Mouse (Mus musculus) limb, embryonic 11.5 days (tissue): Measurements from ENCODE around the gene Srd5a2. TPM values are rescaled to one million over a fixed set of nuclear protein-coding genes. Genes with fewer than 3 reads are reported as not detected.
A peak's percentile ranks its signal among the peaks of the same experiment; 100 is the strongest.
"Not testable (repeated sequence)": the region's sequence is repeated elsewhere in the genome, so short reads cannot be mapped to it uniquely, and the experiment has no call there.

Source experiments
- ATAC-seq: fragments of 200-750 bp; cut with Nextera tagmentation; 2 replicates; pipeline ENCODE4 v1.8.0; 2017; ENCODE audit warnings: low read depth; ENCODE audit not compliant: insufficient number of reproducible peaks, low FRiP score, low TSS enrichment
- DNase-seq: peaks from one replicate; pipeline ENCODE4 v3.0.0-alpha.2; 2015; ENCODE audit warnings: low spot score
- H3K27ac ChIP-seq: fragments of 300-500 bp; sonication (generic); replicated peaks from 2 replicates; pipeline ENCODE4 v1.5.1; 2014; ENCODE audit warnings: low read depth, mild to moderate bottlenecking, low read length
- H3K27me3 ChIP-seq: fragments of 300-500 bp; sonication (generic); 2 replicates; pipeline ENCODE4 v1.6.1; 2014; ENCODE audit warnings: mild to moderate bottlenecking, low read length, mixed read lengths; ENCODE audit not compliant: control insufficient read depth, insufficient read depth
- H3K36me3 ChIP-seq: fragments of 300-500 bp; sonication (generic); 2 replicates; pipeline ENCODE4 v1.6.1; 2014; ENCODE audit warnings: mild to moderate bottlenecking, low read length, moderate library complexity, mixed read lengths; ENCODE audit not compliant: control insufficient read depth, insufficient read depth
- H3K4me1 ChIP-seq: fragments of 300-500 bp; sonication (generic); 2 replicates; pipeline ENCODE4 v1.6.1; 2014; ENCODE audit warnings: low read length, mixed read lengths; ENCODE audit not compliant: control insufficient read depth, insufficient read depth
- H3K4me2 ChIP-seq: fragments of 300-500 bp; sonication (generic); 2 replicates; pipeline ENCODE4 v1.6.1; 2014; ENCODE audit warnings: low read depth, mild to moderate bottlenecking, moderate library complexity; ENCODE audit not compliant: severe bottlenecking
- H3K4me3 ChIP-seq: fragments of 300-500 bp; sonication (generic); 2 replicates; pipeline ENCODE4 v1.5.1; 2014; ENCODE audit warnings: low read depth, low read length
- H3K9ac ChIP-seq: fragments of 300-500 bp; sonication (generic); 2 replicates; pipeline ENCODE4 v1.6.1; 2014; ENCODE audit warnings: mild to moderate bottlenecking, low read length
- H3K9me3 ChIP-seq: fragments of 300-500 bp; sonication (generic); 2 replicates; pipeline ENCODE4 v1.6.1; 2016; ENCODE audit warnings: low read length; ENCODE audit not compliant: control insufficient read depth
- WGBS: fragments of 180-500 bp; shearing (Covaris S2); extraction: QIAGEN DNeasy Blood & Tissue Kit; methylation state at CpG from one replicate; pipeline ENCODE4 v1.1.7; 2014; 5-methylcytosine and 5-hydroxymethylcytosine counted together
- polyA plus RNA-seq: library from polyadenylated mRNA; unstranded; fragments of >200 nt; fragmentation: Nextera tagmentation; extraction: Ambion mirVana; gene quantifications from 2 replicates; pipeline ENCODE4 v1.2.1, GENCODE M21; 2014

Gene Srd5a2
- polyA plus RNA-seq, result 0.51 and 0.52 TPM in 2 replicates

DNA sequence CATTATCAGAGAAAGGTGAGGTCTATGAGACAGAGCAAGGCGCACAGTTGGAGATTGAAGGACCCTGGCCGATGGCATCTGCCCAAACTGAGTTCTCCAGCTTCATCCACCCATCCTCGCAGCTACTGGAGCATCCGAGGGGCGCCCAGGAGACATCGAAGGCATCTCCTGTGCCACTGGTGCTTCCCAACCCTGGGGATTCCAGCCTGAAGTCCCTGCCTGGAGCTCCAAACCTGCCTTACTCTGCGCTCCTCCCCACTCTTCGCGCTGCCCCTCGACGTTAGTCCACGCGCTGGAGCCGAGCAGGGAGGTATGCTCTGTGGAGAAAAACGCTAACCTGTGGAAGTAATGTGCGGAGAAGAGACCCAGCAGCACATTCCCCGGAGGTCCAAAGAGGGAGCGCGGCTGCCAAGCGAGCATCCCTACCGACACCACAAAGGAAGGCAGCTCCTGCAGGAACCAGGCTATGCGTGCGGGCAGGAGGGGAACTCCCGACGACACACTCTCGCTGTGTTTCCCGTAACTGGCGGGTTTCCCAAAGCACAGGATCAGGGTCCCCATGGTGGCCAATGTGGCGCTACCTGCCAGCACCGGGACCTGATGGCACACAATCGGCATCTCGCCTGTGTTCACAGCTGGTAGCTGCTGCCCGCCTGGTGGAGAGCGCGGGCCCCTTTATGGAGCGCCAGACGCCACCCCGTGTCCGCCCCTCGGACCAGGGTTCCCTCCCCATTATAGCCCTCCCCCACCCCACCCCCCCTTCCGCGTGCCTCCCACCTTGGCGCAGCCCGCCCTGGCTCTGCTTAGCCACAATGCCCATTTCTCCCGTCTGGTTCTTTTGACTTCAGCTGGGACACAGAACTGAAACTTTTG lies at the start of gene Srd5a2:
TSS of gene Srd5a2 (minus strand) at position 707 of the 873 bp plus-strand sequence.
- Histone ChIP-seq H3K4me3 (peak within 1 kb of the TSS; percentile 19), H3K27ac (no peak within 1 kb of the TSS), H3K9ac (no peak within 1 kb of the TSS), H3K36me3 (no peaks in the 10 kb centered on the region), H3K27me3 (peaks cover 42% of the 10 kb centered on the region), H3K4me2 (peak within 1 kb of the TSS; percentile 39), H3K9me3 (no peaks in the 10 kb centered on the region), H3K4me1 (0 out of 2 replicates have a peak, but pooled peaks cover 3% of the 10 kb centered on the region)
- ATAC-seq, result peak; percentile 47
- 2% methylated on average over 40 of the region's 45 CpGs for WGBS
- peak; percentile 63 for DNase-seq

DNA sequence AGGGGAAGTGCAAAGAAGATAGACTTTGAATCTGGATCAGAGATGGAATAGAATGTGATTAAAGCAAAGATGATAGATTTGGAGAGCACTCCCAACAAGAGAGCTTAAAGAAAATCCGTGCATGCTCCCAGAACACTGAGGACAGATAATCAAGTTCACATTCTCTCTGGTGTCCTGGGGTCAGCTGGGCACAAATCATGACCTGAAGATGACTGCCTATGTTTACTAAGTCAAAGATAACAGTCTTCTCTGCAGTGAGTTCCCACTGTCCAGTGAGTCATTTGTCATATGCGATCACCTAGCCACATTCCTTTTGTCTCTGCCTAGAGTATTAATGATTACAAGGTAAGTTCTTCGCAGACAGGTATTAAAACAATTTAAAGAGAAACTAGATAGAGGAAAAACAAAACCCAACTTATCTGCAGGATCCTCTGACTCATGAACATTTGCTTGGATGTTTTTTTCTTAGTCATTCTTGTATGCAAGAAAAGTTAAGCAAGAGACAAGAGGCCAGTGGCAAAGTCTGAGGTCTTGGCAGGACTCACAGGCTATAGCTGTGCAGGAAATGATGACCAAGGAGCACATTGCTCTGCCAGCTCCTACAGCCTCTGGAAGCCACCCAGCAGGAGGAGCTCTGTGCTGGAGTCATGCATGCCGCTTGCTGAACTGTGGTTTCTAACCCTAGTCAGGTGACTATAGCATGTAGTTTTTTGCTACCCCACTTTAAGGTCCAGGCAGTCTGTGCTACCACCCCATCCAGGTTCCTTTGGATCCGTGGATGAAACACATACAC lies 41.4 kb upstream of the Srd5a2 start:
- Histone ChIP-seq H3K4me2 (no peak overlapping the region), H3K27ac (no peak overlapping the region), H3K4me3 (no peak overlapping the region), H3K36me3 (no peaks in the 10 kb centered on the region), H3K9ac (no peak overlapping the region), H3K27me3 (no peaks in the 10 kb centered on the region), H3K4me1 (no peaks in the 10 kb centered on the region), H3K9me3 (no peaks in the 10 kb centered on the region)
- 83% methylated on average over 5 of the region's 5 CpGs for WGBS
- ATAC-seq (no peak), DNase-seq (no peak)

DNA sequence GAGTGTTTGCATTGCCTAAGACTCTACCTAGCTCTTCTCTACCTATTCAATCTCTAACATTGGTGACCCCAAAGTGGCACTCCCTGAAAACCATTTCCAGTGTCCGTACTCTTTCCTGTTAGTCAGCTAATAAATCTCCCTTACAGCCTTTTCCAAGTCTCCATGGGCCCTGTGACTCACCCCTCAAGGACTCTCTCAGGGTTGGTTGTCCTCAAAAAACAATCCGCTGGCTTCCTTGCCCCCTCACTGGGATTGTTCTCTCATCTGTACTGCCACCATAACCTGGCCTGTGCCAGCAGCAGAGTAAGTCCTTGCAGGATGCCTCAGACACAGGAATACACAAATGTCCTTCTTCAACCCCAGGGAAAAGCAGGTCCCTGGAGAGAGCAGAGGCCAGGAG lies 40.3 kb upstream of the Srd5a2 start:
- H3K4me3 ChIP-seq, result no peak overlapping the region
- H3K27ac ChIP-seq, result no peak overlapping the region
- no peaks in the 10 kb centered on the region for H3K36me3 ChIP-seq
- 82% methylated on average over 2 of the region's 2 CpGs for WGBS
- no peaks in the 10 kb centered on the region for H3K9me3 ChIP-seq
- ATAC-seq (no peak), DNase-seq (no peak)
- no peaks in the 10 kb centered on the region for H3K4me1 ChIP-seq
- H3K9ac ChIP-seq, result no peak overlapping the region
- no peaks in the 10 kb centered on the region for H3K27me3 ChIP-seq
- H3K4me2 ChIP-seq, result no peak overlapping the region

DNA sequence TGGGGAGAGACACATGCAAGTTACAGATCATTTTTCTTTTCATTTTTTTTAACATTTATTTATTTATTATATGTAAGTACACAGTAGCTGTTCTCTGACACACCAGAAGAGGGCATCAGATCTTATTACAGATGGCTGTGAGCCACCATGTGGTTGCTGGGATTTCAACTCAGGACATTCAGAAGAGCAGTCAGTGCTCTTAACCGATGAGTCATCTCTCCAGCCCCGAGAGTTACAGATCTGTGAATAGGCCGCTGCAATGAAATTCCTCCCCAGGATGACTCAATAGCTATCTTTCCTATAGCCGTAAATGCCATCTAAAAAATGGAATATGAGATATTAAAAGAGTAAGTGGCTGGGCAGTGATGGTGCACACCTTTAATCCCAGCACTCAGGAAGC lies 35.7 kb upstream of the Srd5a2 start:
- no peak overlapping the region for H3K4me2 ChIP-seq
- no peak overlapping the region for H3K9ac ChIP-seq
- no peak for DNase-seq
- H3K9me3 ChIP-seq, result no peaks in the 10 kb centered on the region
- H3K36me3 ChIP-seq, result no peaks in the 10 kb centered on the region
- no peaks in the 10 kb centered on the region for H3K27me3 ChIP-seq
- no peak overlapping the region for H3K27ac ChIP-seq
- 89% methylated on average over 4 of the region's 4 CpGs for WGBS
- H3K4me3 ChIP-seq, result no peak overlapping the region
- no peak for ATAC-seq
- H3K4me1 ChIP-seq, result no peaks in the 10 kb centered on the region

DNA sequence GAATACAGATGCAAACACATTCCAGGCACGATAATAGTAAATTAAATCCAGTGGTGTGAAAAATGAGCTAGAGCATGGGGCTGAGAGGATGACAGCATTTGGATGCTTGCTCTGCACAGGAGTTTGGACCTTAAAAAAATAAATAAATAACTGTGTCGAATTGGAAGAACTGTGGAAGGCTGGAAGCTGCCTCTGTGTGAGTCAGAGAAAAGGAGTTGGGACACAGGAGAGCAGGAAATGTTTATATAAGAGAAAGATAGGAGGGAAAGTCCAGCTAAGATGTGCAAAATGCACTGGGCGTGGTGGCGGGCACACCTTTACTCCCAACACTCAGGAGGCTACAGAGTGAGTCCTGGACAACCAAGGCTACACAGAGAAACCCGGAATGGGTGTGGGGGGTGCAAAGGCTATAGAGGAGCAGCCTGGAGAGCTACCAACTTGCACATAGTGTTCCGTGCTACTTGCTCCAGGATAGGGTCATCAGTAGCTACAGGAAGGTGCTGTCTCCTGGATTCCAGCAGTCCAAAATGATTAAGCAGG lies 32.4 kb upstream of the Srd5a2 start:
- H3K27me3 ChIP-seq, result no peaks in the 10 kb centered on the region
- H3K4me1 ChIP-seq, result no peaks in the 10 kb centered on the region
- no peak overlapping the region for H3K4me2 ChIP-seq
- no peaks in the 10 kb centered on the region for H3K36me3 ChIP-seq
- no peak overlapping the region for H3K9ac ChIP-seq
- H3K27ac ChIP-seq, result no peak overlapping the region
- WGBS, result 87% methylated on average over 6 of the region's 6 CpGs
- H3K4me3 ChIP-seq, result no peak overlapping the region
- H3K9me3 ChIP-seq, result no peaks in the 10 kb centered on the region
- ATAC-seq, result no peak
- no peak for DNase-seq

DNA sequence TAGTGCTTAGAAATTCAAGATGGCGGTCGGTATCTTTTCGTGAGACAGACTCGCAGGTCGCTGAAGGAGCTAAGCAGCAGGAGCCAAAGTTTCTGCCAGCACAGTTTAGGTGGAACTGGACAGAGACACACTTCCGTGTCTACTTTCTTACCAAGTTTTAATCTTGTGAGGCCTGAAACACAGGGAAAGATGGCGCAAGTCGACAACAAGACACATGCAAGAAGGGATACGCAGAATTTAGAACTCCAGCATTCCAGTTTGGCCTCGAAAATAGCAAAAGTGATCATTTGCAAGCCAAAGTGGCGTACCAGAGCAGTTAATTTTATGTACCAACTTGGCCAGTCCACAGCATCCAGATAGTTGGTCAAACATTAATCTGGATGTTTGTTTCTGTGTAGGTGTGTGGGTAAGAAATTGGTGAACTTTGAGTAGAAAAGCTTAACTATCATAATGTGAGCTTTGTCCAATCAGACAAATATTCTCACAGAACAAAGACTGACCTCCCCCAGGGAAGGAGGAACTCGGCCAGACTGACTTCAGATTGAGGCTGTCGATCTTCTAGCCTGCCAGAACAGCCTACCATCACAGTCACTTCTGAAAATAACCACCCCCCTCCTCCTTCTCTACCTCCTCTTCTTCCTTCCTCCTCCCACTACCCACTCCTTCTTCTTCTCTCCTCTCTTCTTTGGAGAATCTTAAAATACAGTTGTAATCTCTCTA lies 31.2 kb upstream of the Srd5a2 start:
- Histone ChIP-seq H3K4me1 (no peaks in the 10 kb centered on the region), H3K27me3 (no peaks in the 10 kb centered on the region), H3K36me3 (no peaks in the 10 kb centered on the region), H3K9me3 (no peaks in the 10 kb centered on the region), H3K9ac (no peak overlapping the region), H3K27ac (no peak overlapping the region), H3K4me3 (no peak overlapping the region), H3K4me2 (no peak overlapping the region)
- 87% methylated on average over 13 of the region's 13 CpGs for WGBS
- ATAC-seq (no peak), DNase-seq (no peak)

DNA sequence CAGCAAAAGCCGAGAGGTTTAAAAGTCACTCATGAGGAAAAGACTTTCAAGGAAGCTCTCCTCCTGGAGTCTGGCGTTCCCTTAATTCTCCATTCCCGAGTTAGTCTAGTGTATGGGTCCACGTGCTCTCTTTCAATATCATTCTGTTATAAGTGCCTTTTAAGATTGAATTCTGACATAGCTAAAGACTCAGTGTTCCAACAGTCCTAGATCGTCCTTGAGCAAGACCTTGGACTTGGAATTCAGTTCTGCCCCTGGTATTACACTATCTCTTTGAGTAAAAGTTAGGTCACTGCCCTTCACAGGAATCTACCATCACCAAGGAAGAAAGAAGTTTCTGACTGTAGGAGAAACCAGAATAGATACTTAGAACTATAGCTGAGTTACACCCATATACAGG lies 25.4 kb upstream of the Srd5a2 start:
- 94% methylated on average over 5 of the region's 5 CpGs for WGBS
- H3K27me3 ChIP-seq, DNase-seq, H3K9ac ChIP-seq, H3K4me1 ChIP-seq, H3K9me3 ChIP-seq, ATAC-seq, H3K4me3 ChIP-seq, H3K27ac ChIP-seq, H3K4me2 ChIP-seq, H3K36me3 ChIP-seq: not testable (repeated sequence)

DNA sequence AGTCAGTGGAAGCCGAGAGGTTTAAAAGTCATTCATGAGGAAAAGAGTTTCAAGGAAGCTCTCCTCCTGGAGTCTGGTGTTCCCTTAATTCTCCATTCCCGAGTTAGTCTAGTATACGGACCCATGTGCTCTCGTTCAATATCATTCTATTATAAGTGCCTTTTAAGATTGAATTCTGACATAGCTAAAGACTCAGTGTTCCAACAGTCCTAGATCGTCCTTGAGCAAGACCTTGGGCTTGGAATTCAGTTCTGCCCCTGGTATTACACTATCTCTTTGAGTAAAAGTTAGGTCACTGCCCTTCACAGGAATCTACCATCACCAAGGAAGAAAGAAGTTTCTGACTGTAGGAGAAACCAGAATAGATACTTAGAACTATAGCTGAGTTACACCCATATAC lies 15.0 kb upstream of the Srd5a2 start:
- H3K4me2 ChIP-seq, H3K9me3 ChIP-seq, H3K27ac ChIP-seq, H3K27me3 ChIP-seq, DNase-seq, H3K9ac ChIP-seq, H3K4me1 ChIP-seq, ATAC-seq, H3K36me3 ChIP-seq, H3K4me3 ChIP-seq: not testable (repeated sequence)
- WGBS, result 88% methylated on average over 5 of the region's 5 CpGs
